Mouse (Mus musculus) natural killer cell, adult 2 months (primary cell): ENCODE measurements around the gene Pde1a.

Experiments used
- DNase-seq, 2 experiments: peaks; one replicate each; pipeline ENCODE4 v3.0.0; 2022; ENCODE audit warnings: low spot score in 2 of 2

Pde1a gene

GRCm38 (mm10) chr2:80128861-80129698 is at the start of gene Pde1a:
Gene Pde1a, minus strand, starts transcription at chr2:80129458.
- DNase-seq: no peak

DNA sequence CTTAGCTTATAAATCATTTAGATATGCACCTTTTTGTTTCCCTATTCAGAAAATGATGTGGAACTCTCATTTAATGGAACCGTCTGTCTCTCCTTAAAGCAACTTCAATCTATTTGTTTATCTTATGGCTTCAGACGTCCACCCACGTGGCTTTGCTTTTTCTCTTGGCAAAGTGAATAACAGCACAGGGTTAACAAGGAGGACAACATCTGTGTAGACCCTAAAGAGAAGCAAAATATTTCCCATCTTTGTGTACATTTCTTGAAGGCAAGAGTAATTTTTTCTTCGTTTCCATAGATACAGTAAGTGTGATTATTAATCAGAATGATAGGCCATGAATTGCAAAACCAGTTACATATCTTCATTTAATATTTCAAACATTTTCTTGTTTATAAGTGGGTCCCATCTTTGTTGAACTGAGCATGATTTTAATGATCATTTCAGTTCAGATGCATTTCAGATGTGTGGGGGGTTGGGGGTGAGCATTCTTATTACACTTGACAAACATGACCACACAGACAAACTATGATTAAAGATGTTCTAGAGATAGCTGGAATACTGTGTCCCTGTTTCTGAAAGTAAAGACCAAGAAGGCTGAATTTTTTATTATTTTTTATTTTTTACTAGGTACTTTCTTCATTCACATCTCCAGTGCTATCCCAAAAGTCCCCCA is 49.5 kb upstream of the Pde1a start:
- DNase-seq: no peak

- no peak for DNase-seq
These were observed 48.9 kb upstream of the Pde1a start for GRCm38 (mm10) chr2:80178154-80178553.

DNA sequence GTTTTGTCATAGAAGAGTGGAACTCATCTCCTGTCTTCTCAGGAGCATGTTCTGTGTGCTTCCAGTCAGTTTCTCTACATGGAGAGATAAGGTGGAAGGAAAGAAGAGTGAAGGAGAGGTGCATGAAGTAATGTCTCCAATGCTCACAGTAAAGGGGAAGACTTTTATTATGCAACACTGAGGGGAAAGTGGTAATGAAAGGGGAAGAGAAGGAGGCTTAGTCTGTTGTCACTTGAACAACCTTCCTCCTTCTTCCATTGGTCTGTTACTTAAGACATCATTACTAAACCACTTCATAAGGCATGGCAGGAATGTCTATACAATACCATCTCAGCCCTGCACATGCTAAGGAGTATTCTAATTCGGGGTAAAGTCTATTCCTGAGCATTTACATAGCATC is 38.8 kb upstream of the Pde1a start:
- no peak for DNase-seq

DNA sequence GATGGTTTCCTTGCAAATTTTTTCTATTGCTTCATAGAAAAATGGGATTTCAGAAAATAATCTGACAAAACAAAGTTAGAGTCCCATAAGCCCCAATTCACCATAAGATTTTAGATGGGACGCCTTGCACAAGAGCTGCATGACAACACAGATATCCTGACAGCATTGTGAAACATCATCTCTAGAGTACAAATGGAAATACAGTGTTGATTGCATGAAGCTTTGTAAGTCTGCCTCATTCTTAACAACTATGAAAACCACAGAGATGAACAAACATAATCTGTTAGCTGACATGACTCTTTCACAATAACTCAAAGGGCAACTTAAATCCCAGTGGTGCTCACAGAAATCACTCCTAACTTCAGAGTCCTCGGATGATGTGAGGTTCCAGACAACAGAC is 29.5 kb upstream of the Pde1a start:
- no peak for DNase-seq

GRCm38 (mm10) chr2:80158196-80158595 is 28.9 kb upstream of the Pde1a start:
- DNase-seq: no peak

GRCm38 (mm10) chr2:80150019-80150418 is 20.8 kb upstream of the Pde1a start:
- DNase-seq: no peak

GRCm38 (mm10) chr2:80149332-80149731 is 20.1 kb upstream of the Pde1a start:
- no peak for DNase-seq

GRCm38 (mm10) chr2:80135076-80135475 is 5.8 kb upstream of the Pde1a start:
- no peak for DNase-seq

DNA sequence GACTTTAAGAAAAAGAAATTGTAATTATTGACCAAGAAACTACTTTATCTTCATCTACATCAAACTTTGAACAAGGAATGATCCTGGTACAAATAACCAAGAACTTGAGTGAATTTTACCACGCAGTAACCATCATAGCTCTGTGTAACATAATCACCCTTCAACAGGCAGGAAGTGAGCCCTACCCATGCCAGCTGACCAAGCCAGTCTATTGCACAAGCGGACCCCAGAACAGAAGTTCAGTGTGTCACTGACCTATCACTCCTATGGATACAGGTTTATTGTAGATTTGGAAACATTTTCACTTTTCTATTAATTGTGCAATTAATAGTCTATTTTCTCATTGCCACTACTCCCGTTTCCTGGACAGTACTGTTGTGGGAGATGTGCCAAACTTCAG is 3.4 kb upstream of the Pde1a start:
- DNase-seq: no peak

DNA sequence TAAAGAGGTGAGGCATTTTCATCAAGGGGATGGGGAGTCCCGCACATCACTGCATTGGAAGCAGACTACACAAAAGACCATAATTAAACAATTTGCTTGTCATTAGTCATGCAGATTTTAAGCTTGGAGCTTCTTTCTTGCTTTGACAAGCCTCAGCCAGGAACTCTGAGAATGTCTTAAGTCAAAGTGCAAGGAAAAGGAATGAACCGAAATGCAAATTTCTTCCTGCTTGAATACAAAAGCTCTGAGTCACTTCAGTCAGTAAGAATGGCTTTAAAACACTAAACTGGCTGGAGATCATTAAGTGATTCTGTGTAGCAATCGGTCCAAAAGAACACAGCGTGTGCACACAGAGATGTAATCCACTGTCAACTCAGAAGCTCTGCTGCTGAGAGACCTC is 2.6 kb downstream of the Pde1a start:
- no peak for DNase-seq

DNA sequence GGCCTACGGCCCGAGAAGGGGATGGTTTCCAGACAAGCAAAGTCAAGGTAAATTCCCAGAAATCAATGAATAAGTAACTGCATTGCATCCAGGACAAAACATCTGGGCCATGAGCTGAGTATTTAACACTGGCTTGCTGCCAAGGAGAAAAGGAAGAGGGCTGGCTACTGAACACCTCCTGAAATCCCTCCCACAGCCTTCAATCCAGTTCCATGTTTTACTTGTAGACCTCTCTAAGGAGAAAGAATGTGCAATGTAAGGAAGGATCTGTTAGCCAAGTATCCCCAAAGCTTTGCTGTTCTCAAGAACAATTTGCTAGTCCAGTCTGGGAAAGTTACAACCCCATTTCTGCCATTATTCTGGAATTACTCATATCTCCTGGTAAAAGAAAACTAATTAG is 42.4 kb downstream of the Pde1a start:
- no peak for DNase-seq

DNA sequence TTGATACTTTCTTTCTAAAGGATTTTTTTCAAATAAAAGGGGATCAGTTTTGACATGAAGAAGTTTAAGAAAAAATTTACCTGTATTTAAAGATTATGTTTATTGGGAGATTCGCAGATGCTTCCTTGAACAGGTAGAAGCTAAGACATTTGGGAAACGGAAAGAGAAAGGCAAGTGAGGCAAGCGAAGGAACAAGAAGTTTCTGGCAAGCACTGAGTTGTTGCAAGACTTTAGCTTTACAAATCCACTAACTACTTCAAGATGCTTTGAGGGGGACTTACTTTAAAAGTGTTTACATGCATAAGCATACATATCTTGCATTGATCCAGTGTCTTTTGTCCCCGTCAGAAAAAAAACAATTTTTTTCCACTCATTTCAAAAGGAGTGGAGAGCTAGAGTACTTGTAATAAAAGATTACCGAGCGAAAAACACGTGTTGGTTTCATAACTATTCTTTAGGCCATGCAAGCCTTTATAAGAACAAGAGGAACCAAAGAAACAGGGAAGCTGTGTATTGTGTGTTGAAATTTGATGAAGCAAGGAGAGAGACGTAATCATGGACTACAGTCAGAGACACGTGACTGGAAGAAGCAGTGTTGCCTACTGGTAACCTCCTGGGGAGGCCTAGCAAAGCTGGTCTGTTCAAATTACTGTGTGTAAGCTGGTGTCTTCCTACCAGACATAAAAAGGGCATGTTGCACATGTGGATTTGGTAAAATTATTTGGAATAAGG is 49.0 kb downstream of the Pde1a start:
- no peak for DNase-seq

GRCm38 (mm10) chr2:80079618-80080017 is 49.6 kb downstream of the Pde1a start:
- DNase-seq: no peak

DNA sequence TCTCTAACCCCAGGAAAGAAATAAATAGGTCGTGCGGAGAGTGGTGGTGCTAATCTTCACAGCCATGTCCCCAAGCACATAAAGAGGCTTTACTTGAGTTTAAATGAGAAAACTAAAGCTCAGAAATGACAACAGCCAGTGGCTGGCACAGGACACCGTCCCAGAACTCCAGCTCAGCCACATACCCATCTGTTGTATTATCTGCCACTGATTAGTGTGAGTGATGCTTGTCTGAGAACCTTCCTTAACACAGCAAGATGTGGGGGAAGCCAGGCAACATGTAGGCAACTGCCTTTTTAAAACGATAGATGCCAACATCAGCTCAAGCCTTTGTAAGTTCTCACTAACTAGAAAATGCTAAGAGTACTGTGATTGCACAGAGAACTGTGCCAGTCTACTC is 52.9 kb downstream of the Pde1a start:
- DNase-seq: no peak

DNA sequence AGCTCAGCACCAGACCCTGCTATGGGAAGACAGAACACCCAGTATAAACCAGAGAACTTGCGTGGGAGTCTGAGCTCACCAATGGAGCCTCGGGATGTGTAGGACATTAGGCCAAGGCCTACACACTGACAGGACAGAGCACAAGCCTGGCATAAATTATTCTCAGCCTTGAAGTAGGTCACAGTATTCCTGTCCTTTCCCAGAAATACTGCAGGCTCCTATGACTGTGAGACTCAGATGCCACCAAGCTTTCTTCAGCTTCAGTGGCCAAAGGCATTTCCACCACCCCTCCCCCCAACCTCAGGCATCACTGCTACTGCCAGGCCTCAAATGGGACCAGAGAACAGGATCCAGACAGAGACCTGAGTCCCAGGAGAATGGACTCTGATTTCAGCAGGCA is 54.7 kb downstream of the Pde1a start:
- no peak for DNase-seq

GRCm38 (mm10) chr2:80074046-80074445 is 55.2 kb downstream of the Pde1a start:
- DNase-seq: no peak

DNA sequence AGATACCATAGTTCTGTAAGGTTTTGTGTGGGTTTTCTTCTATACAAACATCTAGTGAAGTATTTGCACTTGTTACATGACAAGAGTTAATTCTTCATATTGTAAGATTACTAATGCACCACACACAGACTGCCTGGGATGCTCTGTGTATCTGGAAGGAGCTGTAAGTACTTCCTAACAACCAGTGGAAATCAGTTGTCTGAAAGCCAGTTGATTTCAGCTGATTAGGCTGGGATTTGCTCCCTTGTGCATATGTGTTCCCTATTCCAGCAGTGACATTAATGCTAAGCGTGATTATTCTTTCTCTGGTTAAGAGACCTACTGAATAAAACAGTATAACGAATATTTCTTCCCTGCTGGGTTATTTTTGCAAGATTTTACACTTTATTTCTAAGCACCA is 55.8 kb downstream of the Pde1a start:
- no peak for DNase-seq

- no peak for DNase-seq
These were observed 59.5 kb downstream of the Pde1a start for GRCm38 (mm10) chr2:80069745-80070144.

GRCm38 (mm10) chr2:80066449-80066848 is 62.8 kb downstream of the Pde1a start:
- DNase-seq: no peak

- no peak for DNase-seq
These were observed 73.2 kb downstream of the Pde1a start for GRCm38 (mm10) chr2:80056062-80056461.

DNA sequence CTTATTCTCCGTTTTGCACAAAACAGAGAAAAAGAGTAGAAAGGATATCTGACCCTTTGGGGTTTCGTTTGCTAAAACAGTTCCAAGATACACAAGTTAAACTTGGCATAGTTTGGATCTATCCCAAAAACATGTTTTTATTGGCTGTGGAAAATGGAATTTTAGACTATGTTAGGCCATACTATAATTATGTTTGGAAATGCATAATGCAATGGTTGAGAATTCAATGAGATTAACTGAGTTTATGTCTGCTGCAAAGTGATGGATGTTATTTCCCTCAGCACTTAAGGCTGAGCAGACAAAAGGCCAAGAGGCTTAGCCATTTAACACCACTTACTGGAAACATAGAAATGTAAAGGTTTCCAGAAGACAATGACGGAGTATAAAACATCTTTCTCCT is 75.2 kb downstream of the Pde1a start:
- no peak for DNase-seq
